Mouse (Mus musculus) cerebellum, adult 9-11 months (tissue): ENCODE measurements around the gene 2410002F23Rik.
"Not testable (repeated sequence)": the region's sequence is repeated elsewhere in the genome, so short reads cannot be mapped to it uniquely, and the experiment has no call there.

Experiments used
- DNase-seq: peaks from one replicate; pipeline ENCODE4 v3.0.0; 2022

Gene 2410002F23Rik

DNA sequence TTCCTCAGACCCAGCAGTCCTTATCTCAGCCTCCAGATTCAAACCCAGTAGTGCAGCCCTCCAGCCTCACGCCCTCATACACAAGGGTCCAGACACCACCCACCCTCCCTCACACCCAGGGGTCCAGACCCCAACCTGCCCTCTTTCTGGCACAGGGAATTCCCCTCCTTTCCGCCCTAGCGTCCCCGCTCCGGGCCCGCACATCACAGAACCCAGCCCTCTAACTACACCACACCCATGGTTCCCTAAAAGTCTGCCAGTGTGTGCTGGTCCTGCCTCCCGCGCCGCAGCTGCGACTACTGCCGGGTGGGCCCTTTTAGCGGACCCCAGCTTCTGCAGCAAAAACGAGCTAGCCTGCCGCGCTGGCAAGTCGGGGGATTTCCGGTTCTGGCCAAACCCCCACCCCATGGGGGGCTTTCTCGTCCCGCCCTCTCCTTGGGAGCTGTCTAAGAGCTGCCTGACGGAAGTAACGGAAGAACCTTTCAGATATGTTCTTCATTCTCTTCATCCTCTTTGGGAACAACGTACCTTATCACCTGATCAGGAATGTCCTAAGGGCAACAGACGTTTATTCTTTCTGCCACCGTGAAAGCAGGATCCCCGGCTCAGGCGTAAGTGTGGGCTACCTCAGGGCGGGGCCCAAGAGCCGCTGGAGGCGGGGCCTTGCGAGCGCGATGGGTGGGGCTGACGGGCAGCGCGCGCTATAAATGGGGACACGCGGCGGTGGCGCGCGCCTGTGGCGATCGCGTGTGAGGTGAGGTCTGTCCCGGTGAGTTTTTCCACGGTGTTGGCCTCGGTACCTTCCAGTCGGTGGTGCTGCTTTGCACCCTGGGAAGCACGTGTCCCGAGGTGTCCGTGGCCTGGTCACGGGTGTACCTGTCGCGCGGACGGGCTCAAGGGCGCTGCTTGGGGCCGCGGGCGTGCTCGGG lies at the start of gene 2410002F23Rik, which contains the start of gene 1700028J19Rik:
2410002F23Rik (plus strand) TSS at position 668 of the 929 bp plus-strand sequence.
1700028J19Rik (minus strand) TSS at position 641 of the 929 bp plus-strand sequence.
- peak; percentile 93 for DNase-seq

DNA sequence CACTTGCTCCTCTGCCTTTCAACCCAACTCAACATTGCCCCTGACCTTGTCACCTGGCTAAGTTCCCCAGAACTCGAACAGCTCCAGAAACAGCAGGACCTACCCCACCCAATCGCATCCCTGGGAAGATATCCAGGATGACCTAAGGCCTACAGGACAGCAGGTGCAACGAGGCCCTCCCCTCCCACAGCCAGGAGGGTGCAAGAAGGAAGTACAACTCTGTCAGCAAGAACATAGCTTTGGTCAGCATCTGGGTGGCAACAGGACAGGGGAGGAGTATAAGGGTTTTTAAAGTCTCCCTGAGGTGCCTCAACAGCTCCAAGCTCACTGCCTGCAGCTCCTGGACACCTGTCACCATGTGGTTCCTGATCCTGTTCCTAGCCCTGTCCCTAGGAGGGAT lies 48.6 kb upstream of the 2410002F23Rik start, which contains the start of gene Klk1b3:
Klk1b3 (plus strand) TSS at position 301 of the 400 bp plus-strand sequence.
- DNase-seq: no peak

GRCm38 (mm10) chr7:44207135-44207534 lies 39.4 kb upstream of the 2410002F23Rik start, which contains the start of gene Klk1b4:
Gene Klk1b4 (plus strand): TSS chr7:44207435.
- DNase-seq: not testable (repeated sequence)

GRCm38 (mm10) chr7:44208307-44208706 lies 38.2 kb upstream of the 2410002F23Rik start:
- no peak for DNase-seq

DNA sequence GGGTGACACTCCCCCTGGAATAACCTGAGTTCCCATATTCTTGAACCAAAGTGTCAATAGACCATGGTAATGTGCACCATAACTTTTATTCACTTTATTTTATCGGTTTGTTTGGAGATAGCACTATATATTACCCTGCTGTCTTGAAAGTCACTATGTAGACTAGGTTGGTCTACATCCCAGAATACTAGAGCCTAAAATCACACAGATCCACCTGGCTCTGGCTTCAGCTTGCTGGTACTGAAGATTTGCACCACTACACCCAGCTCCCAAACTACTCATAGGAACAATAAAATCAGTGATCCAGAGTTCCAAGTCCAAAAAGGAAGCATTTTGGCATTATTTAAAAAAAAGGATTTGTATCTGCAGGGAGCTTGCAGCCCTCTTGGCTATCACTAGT lies 30.9 kb upstream of the 2410002F23Rik start, which contains the start of gene Klk1b5:
Klk1b5 (plus strand) TSS at position 301 of the 400 bp plus-strand sequence.
- DNase-seq: no peak

GRCm38 (mm10) chr7:44221601-44222000 lies 24.9 kb upstream of the 2410002F23Rik start:
- not testable (repeated sequence) for DNase-seq

- not testable (repeated sequence) for DNase-seq
Measured at GRCm38 (mm10) chr7:44222335-44222734, 24.2 kb upstream of the 2410002F23Rik start.

DNA sequence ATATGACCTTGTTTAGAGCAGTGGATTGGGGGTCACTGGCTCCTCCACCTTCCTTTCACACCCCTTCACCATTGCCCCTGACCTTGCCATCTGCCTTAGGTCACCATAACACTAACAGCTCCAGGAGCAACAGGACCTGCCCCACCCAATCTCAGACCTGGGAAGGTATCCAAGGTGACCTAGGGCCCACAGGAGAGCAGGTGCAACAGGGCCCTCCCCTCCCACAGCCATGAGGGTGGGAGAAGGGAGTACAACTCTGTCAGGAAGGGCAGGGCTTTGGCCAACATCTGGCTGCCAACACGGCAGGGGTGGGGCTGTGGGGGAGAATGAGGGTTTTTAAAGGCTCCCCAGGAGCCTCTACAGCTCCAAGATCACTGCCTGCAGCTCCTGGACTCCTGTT lies 21.4 kb upstream of the 2410002F23Rik start, which contains the start of gene Klk1:
Klk1 (plus strand) TSS at position 285 of the 400 bp plus-strand sequence.
- DNase-seq: no peak

DNA sequence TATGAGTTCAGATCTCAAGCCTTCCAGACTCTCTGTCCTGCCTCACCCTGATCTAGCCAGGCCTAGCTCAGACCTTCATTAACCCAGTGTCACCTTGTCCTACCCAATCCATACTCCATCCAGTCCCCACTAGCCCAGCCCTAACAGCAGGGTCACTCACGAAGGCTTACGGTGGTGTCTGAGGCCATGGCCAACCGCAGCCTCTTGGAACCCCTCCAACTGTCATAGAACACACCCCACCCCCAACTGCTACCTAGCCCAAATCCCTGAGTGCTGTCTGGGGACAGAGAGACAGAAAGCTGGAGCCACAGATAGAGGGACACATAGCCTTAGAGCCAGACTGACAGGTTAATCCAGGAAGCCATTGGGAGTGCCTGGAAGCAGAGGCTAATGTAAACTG lies 10.6 kb upstream of the 2410002F23Rik start, which contains the start of gene Gm36864:
Gm36864 (plus strand) TSS at position 269 of the 400 bp plus-strand sequence.
- no peak for DNase-seq

DNA sequence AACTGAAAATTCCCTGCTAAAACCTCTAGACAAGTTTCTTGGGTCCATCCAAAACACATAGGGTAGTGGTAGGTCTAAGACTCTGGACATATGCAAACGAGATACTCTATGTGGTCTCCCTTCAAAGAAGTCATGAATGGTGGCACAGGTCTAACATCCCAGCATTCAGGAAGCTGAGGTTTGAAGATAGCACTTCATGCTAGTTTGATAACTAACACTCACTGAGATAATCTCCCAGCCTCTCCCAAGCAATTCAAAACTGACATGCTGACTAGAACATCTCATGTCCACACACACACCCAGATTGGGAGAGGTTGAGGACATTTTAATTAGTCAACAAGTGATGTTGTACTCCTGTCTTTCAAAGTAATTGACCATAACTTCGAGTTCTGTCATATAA lies 6.6 kb upstream of the 2410002F23Rik start:
- DNase-seq: no peak

DNA sequence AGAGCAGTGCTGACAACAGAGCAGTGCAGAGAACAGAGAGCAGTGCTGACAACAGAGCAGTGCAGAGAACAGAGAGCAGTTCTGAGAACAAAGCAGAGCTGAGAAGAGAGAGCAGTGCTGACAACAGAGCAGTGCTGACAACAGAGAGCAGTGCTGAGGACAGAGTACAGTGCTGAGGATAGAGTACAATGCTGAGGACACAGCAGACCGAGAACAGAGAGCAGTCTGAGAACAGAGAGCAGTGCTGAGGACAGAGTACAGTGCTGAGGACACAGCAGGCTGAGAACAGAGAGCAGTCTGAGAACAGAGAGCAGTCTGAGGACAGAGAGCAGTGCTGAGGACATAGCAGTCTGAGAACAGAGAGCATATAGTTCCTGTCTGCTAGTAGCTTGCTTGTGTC lies 5.8 kb upstream of the 2410002F23Rik start:
- DNase-seq: no peak

DNA sequence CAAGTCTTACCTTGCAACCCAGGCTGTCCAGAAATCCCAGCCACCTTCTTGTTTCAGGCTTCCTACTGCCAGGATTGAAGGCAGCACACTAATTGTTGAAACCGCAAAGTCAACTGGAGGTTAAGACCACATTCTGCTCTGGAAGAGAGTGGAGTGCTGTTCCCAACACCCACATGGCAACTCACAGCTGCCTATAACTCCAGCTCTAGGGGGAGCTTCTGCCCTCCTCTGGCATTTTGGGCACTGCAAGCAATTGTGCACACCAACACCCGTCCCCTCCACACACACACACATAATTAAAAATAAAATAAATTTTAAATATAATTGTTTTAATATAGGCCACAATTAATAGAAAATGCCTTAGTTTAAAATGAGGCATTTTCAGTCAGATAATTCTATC lies 5.4 kb upstream of the 2410002F23Rik start:
- DNase-seq: no peak

DNA sequence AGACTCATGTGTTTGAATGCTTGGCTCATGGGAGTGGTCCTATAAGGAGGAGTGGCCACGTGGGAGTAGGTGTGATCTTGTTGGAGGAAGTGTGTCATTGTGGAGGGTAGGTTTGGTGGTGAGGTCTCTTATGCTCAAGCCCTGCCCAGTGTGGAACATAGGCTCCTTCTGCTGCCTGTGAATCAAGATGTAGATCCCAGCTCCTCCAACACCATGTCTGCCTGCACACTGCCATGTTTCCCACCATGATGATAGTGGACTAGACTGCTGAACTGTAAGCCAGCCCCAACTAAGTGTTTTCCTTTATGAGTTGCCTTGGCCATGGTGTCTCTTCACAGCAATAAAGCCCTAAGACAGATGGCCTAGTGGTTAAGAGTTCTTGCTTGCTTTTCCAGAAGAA lies 2.4 kb upstream of the 2410002F23Rik start:
- peak; percentile 25 for DNase-seq

DNA sequence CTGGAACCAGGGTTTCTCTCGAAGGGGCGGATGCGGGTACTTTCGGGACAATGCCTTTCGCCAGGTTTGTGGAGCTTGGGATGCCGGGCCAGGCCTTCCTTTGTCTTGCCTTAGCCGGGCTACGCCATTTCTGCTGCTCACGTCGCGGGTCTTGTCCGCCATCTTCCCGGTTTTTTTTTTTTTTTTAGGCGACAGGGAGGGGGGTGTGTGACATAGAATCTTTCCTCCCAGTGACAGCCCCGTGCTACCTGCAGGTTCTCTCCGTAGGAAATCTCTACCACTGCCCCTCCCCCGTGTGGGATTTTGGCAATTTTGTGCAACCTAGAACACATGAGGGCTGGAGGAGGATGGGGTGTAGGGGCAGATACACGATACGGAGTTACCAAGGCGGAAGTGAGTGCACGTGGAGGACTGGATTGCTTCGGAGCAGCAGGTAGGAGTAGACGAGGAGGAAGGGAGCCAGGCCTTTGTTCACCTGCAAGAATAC lies 505 bp downstream of the 2410002F23Rik start:
- peak; percentile 84 for DNase-seq

DNA sequence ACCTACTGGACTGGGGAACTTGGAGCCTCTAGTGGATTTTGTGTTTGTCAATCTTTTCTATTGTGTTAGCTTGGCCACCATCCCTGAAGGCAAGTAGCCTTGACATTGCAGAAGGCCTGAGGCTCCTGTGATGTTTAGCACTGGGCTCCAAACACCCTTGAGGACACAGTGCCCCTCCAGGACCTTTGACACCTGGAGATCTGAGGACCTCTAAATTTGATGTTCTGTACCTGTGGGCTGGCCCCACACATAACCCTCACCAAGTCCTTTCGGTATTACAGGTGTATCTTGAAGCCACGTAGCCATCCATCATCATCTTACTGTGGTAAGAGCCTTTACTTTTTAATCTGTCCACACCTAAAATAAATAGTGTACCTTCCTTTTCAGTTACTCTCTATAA lies 1.4 kb downstream of the 2410002F23Rik start:
- no peak for DNase-seq

- no peak for DNase-seq
Measured at GRCm38 (mm10) chr7:44249248-44249647, 2.7 kb downstream of the 2410002F23Rik start.

- not testable (repeated sequence) for DNase-seq
Measured at GRCm38 (mm10) chr7:44250732-44251275, 4.3 kb downstream of the 2410002F23Rik start.

- no peak for DNase-seq
Measured at GRCm38 (mm10) chr7:44253023-44253616, 6.6 kb downstream of the 2410002F23Rik start.

GRCm38 (mm10) chr7:44254930-44255329 lies 8.4 kb downstream of the 2410002F23Rik start:
- DNase-seq: no peak

GRCm38 (mm10) chr7:44257278-44257677 lies 10.8 kb downstream of the 2410002F23Rik start, which contains the start of gene Acp4:
Gene Acp4 (minus strand): TSS chr7:44257378.
- DNase-seq: no peak

- no peak for DNase-seq
Measured at GRCm38 (mm10) chr7:44260410-44260809, 13.9 kb downstream of the 2410002F23Rik start.

- DNase-seq: no peak
Measured at GRCm38 (mm10) chr7:44261147-44261546, 14.6 kb downstream of the 2410002F23Rik start, which contains the start of gene Gm15517. Gene Gm15517 (plus strand): TSS chr7:44261447.
